Mouse (Mus musculus) layer of hippocampus, adult 18-20 months (tissue): ENCODE data around the gene Olfr141. TPM values are rescaled to one million over a fixed set of nuclear protein-coding genes. Genes with fewer than 3 reads are reported as not detected.

ENCODE experiments used
- DNase-seq, 2 experiments: peaks; one replicate each; pipeline ENCODE4 v3.0.0; 2022; ENCODE audit warnings: low spot score in 2 of 2
- long read RNA-seq: library from polyadenylated mRNA; stranded (forward); transcript quantifications from one replicate; pipeline ENCODE4 v2.0.0, GENCODE M21; 2021
- total RNA-seq, 2 experiments: library from RNA; stranded (reverse); gene quantifications; 2 replicates each; pipeline ENCODE4 v1.2.3; 2021

Gene Olfr141
- not detected for total RNA-seq
- long read RNA-seq = 0 reads

GRCm38 (mm10) chr2:86809918-86810317 lies at the start of gene Olfr141:
Olfr141 (minus strand) TSS chr2:86810018.
- no peak for DNase-seq

GRCm38 (mm10) chr2:86851596-86851995 lies 41.8 kb upstream of the Olfr141 start, which contains the start of gene Olfr1095:
Olfr1095 (minus strand) TSS chr2:86851696.
- no peak for DNase-seq

- no peak for DNase-seq
Observed at GRCm38 (mm10) chr2:86824363-86824762, 14.5 kb upstream of the Olfr141 start, which contains the start of gene Olfr1094. Olfr1094 (plus strand) TSS chr2:86824663.

GRCm38 (mm10) chr2:86782179-86782578 lies 27.6 kb downstream of the Olfr141 start, which contains the start of gene Olfr1093:
Olfr1093 (plus strand) TSS chr2:86782479.
- DNase-seq = no peak

- peak; percentile 5 to 54 for DNase-seq
Observed at GRCm38 (mm10) chr2:86761050-86761449, 48.8 kb downstream of the Olfr141 start.

- DNase-seq = no peak
Observed at GRCm38 (mm10) chr2:86758893-86759292, 50.9 kb downstream of the Olfr141 start, which contains the start of gene Olfr1090. Olfr1090 (minus strand) TSS chr2:86758993.

Other genes starting within 250 kb of the Olfr141 start
- gene Olfr1082, start 211.1 kb downstream of the Olfr141 start, total RNA-seq = not detected
- not detected for gene Olfr1084, start 170.3 kb downstream of the Olfr141 start, total RNA-seq
- not detected for gene Olfr1085, start 148.0 kb downstream of the Olfr141 start, total RNA-seq
- not detected for gene Olfr1086, start 129.9 kb downstream of the Olfr141 start, total RNA-seq
- not detected for gene Olfr1087, start 111.6 kb downstream of the Olfr141 start, total RNA-seq
- not detected for gene Olfr1089, start 76.3 kb downstream of the Olfr141 start, total RNA-seq
- not detected for gene Olfr1090, start 51.0 kb downstream of the Olfr141 start, total RNA-seq
- gene Olfr1093, start 27.5 kb downstream of the Olfr141 start, total RNA-seq = not detected
- gene Olfr1094, start 14.6 kb upstream of the Olfr141 start, total RNA-seq = not detected
- gene Olfr1095, start 41.7 kb upstream of the Olfr141 start, total RNA-seq = not detected
- gene Gm13723, start 64.8 kb upstream of the Olfr141 start, total RNA-seq = not detected
- gene Olfr1097, start 82.2 kb upstream of the Olfr141 start, total RNA-seq = not detected
- gene Olfr1098, start 114.5 kb upstream of the Olfr141 start, total RNA-seq = not detected
- gene Olfr1099, start 150.7 kb upstream of the Olfr141 start, total RNA-seq = not detected
- not detected for gene Olfr1100, start 169.9 kb upstream of the Olfr141 start, total RNA-seq
- gene Olfr1101, start 181.2 kb upstream of the Olfr141 start, total RNA-seq = not detected
- gene Olfr1102, start 188.4 kb upstream of the Olfr141 start, total RNA-seq = not detected
- gene Olfr1104, start 217.1 kb upstream of the Olfr141 start, total RNA-seq = not detected
- gene Olfr1105, start 226.5 kb upstream of the Olfr141 start, total RNA-seq = not detected
- not detected for gene Olfr1106, start 242.3 kb upstream of the Olfr141 start, total RNA-seq